Mouse (Mus musculus) liver, embryonic 12.5 days (tissue): Measurements from ENCODE around the gene Ptk7. TPM values are rescaled to one million over a fixed set of nuclear protein-coding genes. Genes with fewer than 3 reads are reported as not detected.

Experiments
- ATAC-seq: fragments of 200-750 bp; cut with Nextera tagmentation; 2 replicates; pipeline ENCODE4 v1.8.0; 2017; ENCODE audit warnings: moderate number of reproducible peaks, mild to moderate bottlenecking, moderate library complexity
- H3K27ac ChIP-seq: fragments of 300-500 bp; sonication (generic); 2 replicates; pipeline ENCODE4 v1.5.1; 2016; ENCODE audit warnings: mild to moderate bottlenecking
- H3K27me3 ChIP-seq: fragments of 300-500 bp; sonication (generic); replicated peaks from 2 replicates; pipeline ENCODE4 v1.6.1; 2016; ENCODE audit warnings: mild to moderate bottlenecking, moderate library complexity
- H3K36me3 ChIP-seq: fragments of 300-500 bp; sonication (generic); 2 replicates; pipeline ENCODE4 v1.6.1; 2016; ENCODE audit warnings: mild to moderate bottlenecking, moderate library complexity
- H3K4me1 ChIP-seq: fragments of 300-500 bp; sonication (generic); 2 replicates; pipeline ENCODE4 v1.6.1; 2016
- H3K4me2 ChIP-seq: fragments of 300-500 bp; sonication (generic); 2 replicates; pipeline ENCODE4 v1.6.1; 2016; ENCODE audit warnings: mild to moderate bottlenecking, moderate library complexity
- H3K4me3 ChIP-seq: fragments of 300-500 bp; sonication (generic); 2 replicates; pipeline ENCODE4 v1.5.1; 2016; ENCODE audit warnings: mild to moderate bottlenecking, moderate library complexity
- H3K9ac ChIP-seq: fragments of 300-500 bp; sonication (generic); 2 replicates; pipeline ENCODE4 v1.6.1; 2016; ENCODE audit warnings: mild to moderate bottlenecking, moderate library complexity
- H3K9me3 ChIP-seq: fragments of 300-500 bp; sonication (generic); replicated peaks from 2 replicates; pipeline ENCODE4 v1.6.1; 2016; ENCODE audit warnings: mild to moderate bottlenecking, moderate library complexity
- WGBS: fragments of 180-500 bp; shearing (Covaris S2); methylation state at CpG from one replicate; pipeline ENCODE4 v1.1.7; 2016; ENCODE audit not compliant: insufficient replicate concordance; 5-methylcytosine and 5-hydroxymethylcytosine counted together
- polyA plus RNA-seq: library from polyadenylated mRNA; unstranded; fragments of >200 nt; fragmentation: Nextera tagmentation; extraction: Ambion mirVana; gene quantifications from 2 replicates; pipeline ENCODE4 v1.2.1, GENCODE M21; 2016

The Ptk7 gene
- 16.8 and 17.7 TPM in 2 replicates for polyA plus RNA-seq

GRCm38 (mm10) chr17:46628791-46629684 lies at the start of gene Ptk7:
TSS of gene Ptk7 (minus strand) at chr17:46629504.
- Histone ChIP-seq H3K36me3 (no peaks in the 10 kb centered on the region; the same call in 1 of the 2 replicates), H3K4me2 (peak within 1 kb of the TSS; percentile 70), H3K9ac (peak within 1 kb of the TSS; percentile 74), H3K27me3 (peaks cover 57% of the 10 kb centered on the region), H3K9me3 (no peaks in the 10 kb centered on the region), H3K27ac (peak within 1 kb of the TSS; percentile 71), H3K4me1 (peaks cover 44% of the 10 kb centered on the region), H3K4me3 (peak within 1 kb of the TSS; percentile 66)
- under 1% methylated on average over 86 of the region's 90 CpGs for WGBS
- peak; percentile 36 for ATAC-seq

- Histone ChIP-seq H3K27ac (peak overlapping the region; percentile 90), H3K9me3 (no peaks in the 10 kb centered on the region), H3K36me3 (peaks cover 59% of the 10 kb centered on the region)
These were observed 49.6 kb upstream of the Ptk7 start for GRCm38 (mm10) chr17:46678911-46679310.

GRCm38 (mm10) chr17:46678416-46678815 lies 49.1 kb upstream of the Ptk7 start, which contains the start of gene Mea1:
TSS of gene Mea1 (plus strand) at chr17:46678793.
- Histone ChIP-seq H3K36me3 (peaks cover 54% of the 10 kb centered on the region), H3K27ac (peak within 1 kb of the TSS; percentile 90), H3K4me2 (peak within 1 kb of the TSS; percentile 85), H3K9me3 (no peaks in the 10 kb centered on the region), H3K4me1 (peaks cover 51% of the 10 kb centered on the region), H3K9ac (peak within 1 kb of the TSS; percentile 85), H3K4me3 (peak within 1 kb of the TSS; percentile 81), H3K27me3 (no peaks in the 10 kb centered on the region)
- 92% methylated on average over 7 of the region's 9 CpGs for WGBS
- no peak for ATAC-seq

More at GRCm38 (mm10) chr17:46678911-46679310, 49.6 kb upstream of the Ptk7 start:
- Histone ChIP-seq H3K27me3 (no peaks in the 10 kb centered on the region), H3K4me3 (peak overlapping the region; percentile 81), H3K9ac (peak overlapping the region; percentile 85), H3K4me1 (peaks cover 48% of the 10 kb centered on the region), H3K4me2 (peak overlapping the region; percentile 85)
- WGBS: 68% methylated on average over 9 of the region's 9 CpGs
- ATAC-seq: no peak

GRCm38 (mm10) chr17:46674530-46675283 lies 45.4 kb upstream of the Ptk7 start:
- H3K9ac ChIP-seq: peak overlapping the region; percentile 75
- peaks cover 45% of the 10 kb centered on the region for H3K4me1 ChIP-seq
- WGBS: 32% methylated on average over 15 of the region's 15 CpGs
- H3K27me3 ChIP-seq: no peaks in the 10 kb centered on the region
- peak overlapping the region; percentile 83 for H3K4me2 ChIP-seq
- H3K36me3 ChIP-seq: peaks cover 68% of the 10 kb centered on the region
- peak overlapping the region; percentile 76 for H3K4me3 ChIP-seq
- peak; percentile 33 for ATAC-seq
- H3K27ac ChIP-seq: peak overlapping the region; percentile 83
- no peaks in the 10 kb centered on the region for H3K9me3 ChIP-seq

- under 1% methylated on average over 43 of the region's 43 CpGs for WGBS
- peak within 1 kb of the TSS; percentile 75 for H3K9ac ChIP-seq
- H3K36me3 ChIP-seq: peaks cover 75% of the 10 kb centered on the region
- no peaks in the 10 kb centered on the region for H3K27me3 ChIP-seq
- H3K9me3 ChIP-seq: no peaks in the 10 kb centered on the region
- peak within 1 kb of the TSS; percentile 83 for H3K4me2 ChIP-seq
- peak within 1 kb of the TSS; percentile 83 for H3K27ac ChIP-seq
- peak; percentile 93 for ATAC-seq
- peaks cover 37% of the 10 kb centered on the region for H3K4me1 ChIP-seq
- H3K4me3 ChIP-seq: peak within 1 kb of the TSS; percentile 76
These were observed 44.7 kb upstream of the Ptk7 start, which contains the start of gene Rrp36 for GRCm38 (mm10) chr17:46673850-46674529. TSS of gene Rrp36 (minus strand) at chr17:46674352.

- no peak overlapping the region for H3K9ac ChIP-seq
- no peak for ATAC-seq
- 88% methylated on average over 10 of the region's 10 CpGs for WGBS
- no peak overlapping the region for H3K27ac ChIP-seq
- no peak overlapping the region for H3K4me3 ChIP-seq
- H3K9me3 ChIP-seq: no peaks in the 10 kb centered on the region
- peaks cover 20% of the 10 kb centered on the region for H3K4me1 ChIP-seq
- H3K4me2 ChIP-seq: no peak overlapping the region
- H3K36me3 ChIP-seq: peaks cover 67% of the 10 kb centered on the region
- no peaks in the 10 kb centered on the region for H3K27me3 ChIP-seq
These were observed 40.6 kb upstream of the Ptk7 start for GRCm38 (mm10) chr17:46669911-46670310.

- Histone ChIP-seq H3K27ac (no peak overlapping the region), H3K4me2 (no peak overlapping the region), H3K27me3 (no peaks in the 10 kb centered on the region), H3K36me3 (peaks cover 81% of the 10 kb centered on the region), H3K4me1 (peaks cover 4% of the 10 kb centered on the region), H3K4me3 (no peak overlapping the region), H3K9me3 (no peaks in the 10 kb centered on the region), H3K9ac (no peak overlapping the region)
- no peak for ATAC-seq
- 87% methylated on average over 16 of the region's 16 CpGs for WGBS
These were observed 38.4 kb upstream of the Ptk7 start for GRCm38 (mm10) chr17:46667712-46668111.

GRCm38 (mm10) chr17:46662730-46663129 lies 33.4 kb upstream of the Ptk7 start:
- Histone ChIP-seq H3K27me3 (no peaks in the 10 kb centered on the region), H3K4me2 (no peak overlapping the region), H3K9ac (no peak overlapping the region), H3K4me3 (no peak overlapping the region), H3K27ac (no peak overlapping the region), H3K4me1 (no peaks in the 10 kb centered on the region), H3K9me3 (no peaks in the 10 kb centered on the region), H3K36me3 (peaks cover 93% of the 10 kb centered on the region)
- 83% methylated on average over 5 of the region's 5 CpGs for WGBS
- no peak for ATAC-seq

- H3K4me1 ChIP-seq: no peaks in the 10 kb centered on the region
- no peak for ATAC-seq
- H3K4me2 ChIP-seq: no peak overlapping the region
- no peak overlapping the region for H3K4me3 ChIP-seq
- H3K9me3 ChIP-seq: no peaks in the 10 kb centered on the region
- no peaks in the 10 kb centered on the region for H3K27me3 ChIP-seq
- 89% methylated on average over 12 of the region's 12 CpGs for WGBS
- H3K36me3 ChIP-seq: peaks cover 96% of the 10 kb centered on the region
- no peak overlapping the region for H3K9ac ChIP-seq
- no peak overlapping the region for H3K27ac ChIP-seq
These were observed 32.7 kb upstream of the Ptk7 start for GRCm38 (mm10) chr17:46661981-46662380.

- Histone ChIP-seq H3K9ac (no peak overlapping the region), H3K4me1 (no peaks in the 10 kb centered on the region), H3K9me3 (no peaks in the 10 kb centered on the region), H3K4me3 (no peak overlapping the region), H3K27ac (no peak overlapping the region), H3K4me2 (no peak overlapping the region), H3K27me3 (no peaks in the 10 kb centered on the region), H3K36me3 (peaks cover 97% of the 10 kb centered on the region)
- no peak for ATAC-seq
- 95% methylated on average over 9 of the region's 9 CpGs for WGBS
These were observed 32.0 kb upstream of the Ptk7 start for GRCm38 (mm10) chr17:46661351-46661750.

GRCm38 (mm10) chr17:46656054-46656453 lies 26.8 kb upstream of the Ptk7 start:
- Histone ChIP-seq H3K36me3 (peaks cover 91% of the 10 kb centered on the region), H3K27ac (no peak overlapping the region), H3K4me3 (no peak overlapping the region), H3K27me3 (no peaks in the 10 kb centered on the region), H3K4me1 (peaks cover 20% of the 10 kb centered on the region), H3K9ac (no peak overlapping the region), H3K4me2 (no peak overlapping the region), H3K9me3 (no peaks in the 10 kb centered on the region)
- no peak for ATAC-seq
- 77% methylated on average over 6 of the region's 6 CpGs for WGBS
